Mouse (Mus musculus) ES-Bruce4 (cell line): ENCODE measurements around the gene Ino80.

Experiments
- CTCF ChIP-seq: IDR thresholded peaks from one replicate; pipeline ENCODE4 v1.8.1; 2011; ENCODE audit warnings: low read depth, low read length
- EP300 ChIP-seq: IDR thresholded peaks from 2 replicates; pipeline ENCODE4 v1.6.1; 2011; ENCODE audit warnings: low read depth, low read length; ENCODE audit not compliant: insufficient read depth

DNA sequence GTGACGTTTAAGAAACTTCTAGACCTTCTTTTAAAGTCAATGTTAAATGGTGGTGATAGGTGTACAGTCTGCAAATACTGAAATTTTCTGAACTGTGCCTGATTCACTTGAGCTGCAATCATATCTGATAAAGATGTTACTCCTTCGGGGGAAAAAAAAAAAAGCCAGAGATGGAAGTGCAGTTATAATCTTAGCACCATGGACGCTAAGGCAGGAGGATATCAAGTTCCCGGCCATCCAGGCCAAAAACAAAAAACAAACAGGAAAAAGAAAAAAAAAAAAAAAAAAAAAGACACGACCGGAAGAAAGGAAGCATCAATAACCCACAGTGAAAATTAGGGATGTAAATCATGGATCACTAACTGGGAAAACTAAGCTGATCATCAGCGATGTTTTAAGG is 1.3 kb downstream of the Ino80 start:
- no peak for TF ChIP-seq EP300
- TF ChIP-seq CTCF, result no peak
